Mouse (Mus musculus): Measurements from ENCODE around the gene Zfp874a. TPM values are rescaled to one million over a fixed set of nuclear protein-coding genes. Genes with fewer than 3 reads are reported as not detected.
"Not testable (repeated sequence)": the region's sequence is repeated elsewhere in the genome, so short reads cannot be mapped to it uniquely, and the experiment has no call there.

Gene Zfp874a
- polyA plus RNA-seq, 1 experiment from 2014 or later, result 4.5 TPM

- no peak for TF ChIP-seq CTCF (IDR thresholded peaks at IDR 0.05; ENCODE audit: low read depth)
- TF ChIP-seq EP300 (IDR thresholded peaks at IDR 0.05; ENCODE audit: low read depth), result no peak
- Histone ChIP-seq H3K4me3 (ENCODE audit: low read depth, low read length) (no peak overlapping the region), H3K9ac (replicated peaks) (no peak overlapping the region), H3K36me3 (replicated peaks; ENCODE audit: insufficient read depth, low read length) (no peaks in the 10 kb centered on the region), H3K4me2 (ENCODE audit: low read depth, low read length) (no peak overlapping the region), H3K27ac (ENCODE audit: low read depth) (no peak overlapping the region), H3K9me3 (ENCODE audit: low read length) (no peaks in the 10 kb centered on the region), H3K4me1 (ENCODE audit: insufficient read depth) (no peaks in the 10 kb centered on the region), H3K27me3 (ENCODE audit: insufficient read depth, low read length) (no peaks in the 10 kb centered on the region)
- ATAC-seq (no peak), DNase-seq (no peak)
- 78% methylated on average over 6 of the region's 6 CpGs for WGBS (ENCODE audit: insufficient replicate concordance)
These were observed 35.7 kb downstream of the Zfp874a start for GRCm38 (mm10) chr13:67415759-67416158.

- not testable (repeated sequence) for H3K4me3 ChIP-seq (ENCODE audit: low read depth, low read length); H3K27me3 ChIP-seq (ENCODE audit: insufficient read depth, low read length); H3K9me3 ChIP-seq (ENCODE audit: low read length); H3K9ac ChIP-seq (replicated peaks); DNase-seq; H3K27ac ChIP-seq (ENCODE audit: low read depth); H3K36me3 ChIP-seq (replicated peaks; ENCODE audit: insufficient read depth, low read length); H3K4me2 ChIP-seq (ENCODE audit: low read depth, low read length); H3K4me1 ChIP-seq (ENCODE audit: insufficient read depth); ATAC-seq
- WGBS (ENCODE audit: insufficient replicate concordance), result 55% methylated on average over 3 of the region's 3 CpGs
- TF ChIP-seq CTCF (IDR thresholded peaks at IDR 0.05; ENCODE audit: low read depth), result peak; percentile 49
These were observed 37.8 kb downstream of the Zfp874a start for GRCm38 (mm10) chr13:67413634-67414033.

GRCm38 (mm10) chr13:67399183-67399903 is 52.1 kb downstream of the Zfp874a start, which contains the start of gene Zfp429:
Zfp429 (minus strand) TSS chr13:67399819.
- H3K27me3 ChIP-seq (ENCODE audit: insufficient read depth, low read length); H3K9me3 ChIP-seq (ENCODE audit: low read length); H3K36me3 ChIP-seq (replicated peaks; ENCODE audit: insufficient read depth, low read length); H3K4me1 ChIP-seq (ENCODE audit: insufficient read depth): not testable (repeated sequence)
- 2% methylated on average over 14 of the region's 16 CpGs for WGBS (ENCODE audit: insufficient replicate concordance)
- Histone ChIP-seq H3K4me2 (ENCODE audit: low read depth, low read length) (peak within 1 kb of the TSS; percentile 77), H3K9ac (replicated peaks) (peak within 1 kb of the TSS; percentile 58), H3K4me3 (ENCODE audit: low read depth, low read length) (peak within 1 kb of the TSS; percentile 60), H3K27ac (ENCODE audit: low read depth) (peak within 1 kb of the TSS; percentile 76)
- DNase-seq (peak; percentile 70), ATAC-seq (peak; percentile 93)

- WGBS (ENCODE audit: insufficient replicate concordance), result 62% methylated on average over 3 of the region's 3 CpGs
- not testable (repeated sequence) for DNase-seq; H3K4me3 ChIP-seq (ENCODE audit: low read depth, low read length); H3K27ac ChIP-seq (ENCODE audit: low read depth); H3K9ac ChIP-seq (replicated peaks); H3K27me3 ChIP-seq (ENCODE audit: insufficient read depth, low read length); ATAC-seq; H3K36me3 ChIP-seq (replicated peaks; ENCODE audit: insufficient read depth, low read length); H3K4me2 ChIP-seq (ENCODE audit: low read depth, low read length); H3K4me1 ChIP-seq (ENCODE audit: insufficient read depth); H3K9me3 ChIP-seq (ENCODE audit: low read length)
- TF ChIP-seq CTCF (IDR thresholded peaks at IDR 0.05; ENCODE audit: low read depth), result peak; percentile 32
These were observed 75.2 kb downstream of the Zfp874a start for GRCm38 (mm10) chr13:67376255-67376654.

GRCm38 (mm10) chr13:67375050-67375911 is 76.1 kb downstream of the Zfp874a start, which contains the start of the genes Gm28041 and Zfp456:
Gm28041 (minus strand) TSS chr13:67375733.
Zfp456 (minus strand) TSS chr13:67375810.
- H3K4me3 ChIP-seq (ENCODE audit: low read depth, low read length), result peak within 1 kb of the TSS; percentile 52
- not testable (repeated sequence) for H3K36me3 ChIP-seq (replicated peaks; ENCODE audit: insufficient read depth, low read length); H3K9me3 ChIP-seq (ENCODE audit: low read length); H3K4me1 ChIP-seq (ENCODE audit: insufficient read depth); H3K27me3 ChIP-seq (ENCODE audit: insufficient read depth, low read length); H3K27ac ChIP-seq (ENCODE audit: low read depth)
- peak within 1 kb of the TSS; percentile 58 for H3K9ac ChIP-seq (replicated peaks)
- DNase-seq (peak; percentile 73), ATAC-seq (peak; percentile 94)
- 7% methylated on average over 13 of the region's 15 CpGs for WGBS (ENCODE audit: insufficient replicate concordance)
- peak within 1 kb of the TSS; percentile 73 for H3K4me2 ChIP-seq (ENCODE audit: low read depth, low read length)

Other genes starting within 250 kb of the Zfp874a start
- 0.30 and 0.40 TPM in 2 replicates for gene Zfp458, start 173.2 kb downstream of the Zfp874a start, polyA plus RNA-seq (2015; fragmentation: Nextera tagmentation; extraction: Ambion mirVana)
- 0.19 and 0.39 TPM in 2 replicates for gene Zfp457, start 145.1 kb downstream of the Zfp874a start, polyA plus RNA-seq (2015; fragmentation: Nextera tagmentation; extraction: Ambion mirVana)
- 0.63 and 0.65 TPM in 2 replicates for gene Zfp595, start 119.1 kb downstream of the Zfp874a start, polyA plus RNA-seq (2015; fragmentation: Nextera tagmentation; extraction: Ambion mirVana)
- gene Gm28044, start 91.1 kb downstream of the Zfp874a start, polyA plus RNA-seq (2015; fragmentation: Nextera tagmentation; extraction: Ambion mirVana), result 0.25 TPM in 1 of 2 replicates, not detected in the other
- gene Zfp953, start 91.0 kb downstream of the Zfp874a start, polyA plus RNA-seq (2015; fragmentation: Nextera tagmentation; extraction: Ambion mirVana), result 0.45 and 0.52 TPM in 2 replicates
- gene Gm28041, start 75.9 kb downstream of the Zfp874a start, polyA plus RNA-seq (2015; fragmentation: Nextera tagmentation; extraction: Ambion mirVana), result 0.42 TPM in 1 of 2 replicates, not detected in the other
- gene Zfp456, start 75.8 kb downstream of the Zfp874a start, polyA plus RNA-seq (2015; fragmentation: Nextera tagmentation; extraction: Ambion mirVana), result 0.41 and 0.58 TPM in 2 replicates
- 1.4 and 2.1 TPM in 2 replicates for gene Zfp429, start 51.8 kb downstream of the Zfp874a start, polyA plus RNA-seq (2015; fragmentation: Nextera tagmentation; extraction: Ambion mirVana)
- gene Zfp459, start 30.2 kb downstream of the Zfp874a start, polyA plus RNA-seq (2015; fragmentation: Nextera tagmentation; extraction: Ambion mirVana), result not detected in 2 replicates
- 2.0 and 2.1 TPM in 2 replicates for gene Zfp874b, start 32.6 kb upstream of the Zfp874a start, polyA plus RNA-seq (2015; fragmentation: Nextera tagmentation; extraction: Ambion mirVana)
- 2.1 and 2.5 TPM in 2 replicates for gene Zfp58, start 48.9 kb upstream of the Zfp874a start, polyA plus RNA-seq (2015; fragmentation: Nextera tagmentation; extraction: Ambion mirVana)
- gene Gm26965, start 74.5 kb upstream of the Zfp874a start, polyA plus RNA-seq (2015; fragmentation: Nextera tagmentation; extraction: Ambion mirVana), result not detected in 2 replicates
- 11.3 and 11.5 TPM in 2 replicates for gene Zfp87, start 74.6 kb upstream of the Zfp874a start, polyA plus RNA-seq (2015; fragmentation: Nextera tagmentation; extraction: Ambion mirVana)
- gene Zfp748, start 102.2 kb upstream of the Zfp874a start, polyA plus RNA-seq (2015; fragmentation: Nextera tagmentation; extraction: Ambion mirVana), result 1.6 and 1.9 TPM in 2 replicates
- gene Zfp729b, start 158.1 kb upstream of the Zfp874a start, polyA plus RNA-seq (2015; fragmentation: Nextera tagmentation; extraction: Ambion mirVana), result 0.84 and 1.2 TPM in 2 replicates
- 0.08 TPM in 1 of 2 replicates, not detected in the other for gene Gm49345, start 186.1 kb upstream of the Zfp874a start, polyA plus RNA-seq (2015; fragmentation: Nextera tagmentation; extraction: Ambion mirVana)
- 0.58 and 1.1 TPM in 2 replicates for gene Zfp729a, start 186.2 kb upstream of the Zfp874a start, polyA plus RNA-seq (2015; fragmentation: Nextera tagmentation; extraction: Ambion mirVana)
- 1.8 and 1.9 TPM in 2 replicates for gene Zfp738, start 235.4 kb upstream of the Zfp874a start, polyA plus RNA-seq (2015; fragmentation: Nextera tagmentation; extraction: Ambion mirVana)

Data from liver, postnatal 0 days (tissue).